Mouse (Mus musculus) limb, embryonic 12.5 days (tissue): ENCODE data around the gene Krt42. TPM values are rescaled to one million over a fixed set of nuclear protein-coding genes. Genes with fewer than 3 reads are reported as not detected.

Source experiments
- ATAC-seq: fragments of 200-750 bp; cut with Nextera tagmentation; 2 replicates; pipeline ENCODE4 v1.8.0; 2017; ENCODE audit warnings: low read depth, moderate TSS enrichment; ENCODE audit not compliant: insufficient number of reproducible peaks, insufficient read depth, low FRiP score, low TSS enrichment
- H3K27ac ChIP-seq: fragments of 300-500 bp; sonication (generic); 2 replicates; pipeline ENCODE4 v1.5.1; 2016; ENCODE audit warnings: mild to moderate bottlenecking, moderate library complexity
- H3K27me3 ChIP-seq: fragments of 300-500 bp; sonication (generic); 2 replicates; pipeline ENCODE4 v1.6.1; 2016; ENCODE audit warnings: mild to moderate bottlenecking, moderate library complexity
- H3K36me3 ChIP-seq: fragments of 300-500 bp; sonication (generic); 2 replicates; pipeline ENCODE4 v1.6.1; 2016; ENCODE audit warnings: mild to moderate bottlenecking, moderate library complexity
- H3K4me1 ChIP-seq: fragments of 300-500 bp; sonication (generic); replicated peaks from 2 replicates; pipeline ENCODE4 v1.6.1; 2016
- H3K4me2 ChIP-seq: fragments of 300-500 bp; sonication (generic); 2 replicates; pipeline ENCODE4 v1.6.1; 2016; ENCODE audit warnings: mild to moderate bottlenecking, moderate library complexity
- H3K4me3 ChIP-seq: fragments of 300-500 bp; sonication (generic); replicated peaks from 2 replicates; pipeline ENCODE4 v1.5.1; 2016; ENCODE audit warnings: mild to moderate bottlenecking
- H3K9ac ChIP-seq: fragments of 300-500 bp; sonication (generic); replicated peaks from 2 replicates; pipeline ENCODE4 v1.6.1; 2016; ENCODE audit warnings: mild to moderate bottlenecking, moderate library complexity
- H3K9me3 ChIP-seq: fragments of 300-500 bp; sonication (generic); 2 replicates; pipeline ENCODE4 v1.6.1; 2016; ENCODE audit warnings: mild to moderate bottlenecking, moderate library complexity
- WGBS: fragments of 180-500 bp; shearing (Covaris S2); methylation state at CpG from one replicate; pipeline ENCODE4 v1.1.7; 2016; 5-methylcytosine and 5-hydroxymethylcytosine counted together
- polyA plus RNA-seq: library from polyadenylated mRNA; unstranded; fragments of >200 nt; fragmentation: Nextera tagmentation; extraction: Ambion mirVana; gene quantifications from 2 replicates; pipeline ENCODE4 v1.2.1, GENCODE M21; 2016

The Krt42 gene
- polyA plus RNA-seq, 1 experiment from 2014 or later, result not detected

- H3K9me3 ChIP-seq, result no peaks in the 10 kb centered on the region
- no peak overlapping the region for H3K4me3 ChIP-seq
- H3K4me1 ChIP-seq, result no peaks in the 10 kb centered on the region
- no peak for ATAC-seq
- WGBS, result 71% methylated on average over 15 of the region's 15 CpGs
- H3K36me3 ChIP-seq, result no peaks in the 10 kb centered on the region
- no peaks in the 10 kb centered on the region for H3K27me3 ChIP-seq
- no peak overlapping the region for H3K4me2 ChIP-seq
- H3K9ac ChIP-seq, result no peak overlapping the region
- H3K27ac ChIP-seq, result no peak overlapping the region
Measured at GRCm38 (mm10) chr11:100277726-100278480, 8.2 kb upstream of the Krt42 start.

GRCm38 (mm10) chr11:100275466-100275865 is 5.8 kb upstream of the Krt42 start:
- Histone ChIP-seq H3K27ac (no peak overlapping the region), H3K9ac (no peak overlapping the region), H3K36me3 (no peaks in the 10 kb centered on the region), H3K9me3 (no peaks in the 10 kb centered on the region), H3K4me2 (no peak overlapping the region), H3K27me3 (peaks cover 5% of the 10 kb centered on the region; the same call in 1 of the 2 replicates), H3K4me1 (no peaks in the 10 kb centered on the region), H3K4me3 (no peak overlapping the region)
- 54% methylated on average over 5 of the region's 5 CpGs for WGBS
- no peak for ATAC-seq

GRCm38 (mm10) chr11:100274719-100275118 is 5.0 kb upstream of the Krt42 start:
- H3K36me3 ChIP-seq, result no peaks in the 10 kb centered on the region
- no peak for ATAC-seq
- H3K4me1 ChIP-seq, result no peaks in the 10 kb centered on the region
- no peaks in the 10 kb centered on the region for H3K9me3 ChIP-seq
- 73% methylated on average over 7 of the region's 7 CpGs for WGBS
- no peak overlapping the region for H3K27ac ChIP-seq
- H3K9ac ChIP-seq, result no peak overlapping the region
- no peak overlapping the region for H3K4me3 ChIP-seq
- no peak overlapping the region for H3K4me2 ChIP-seq
- H3K27me3 ChIP-seq, result peaks cover 5% of the 10 kb centered on the region; the same call in 1 of the 2 replicates

- H3K9me3 ChIP-seq, result no peaks in the 10 kb centered on the region
- H3K36me3 ChIP-seq, result no peaks in the 10 kb centered on the region
- 0 out of 2 replicates have a peak, but pooled peaks cover 4% of the 10 kb centered on the region for H3K4me1 ChIP-seq
- H3K27ac ChIP-seq, result no peak overlapping the region
- no peak for ATAC-seq
- 78% methylated on average over 1 of the region's 1 CpGs for WGBS
- no peak overlapping the region for H3K4me3 ChIP-seq
- no peak overlapping the region for H3K4me2 ChIP-seq
- peaks cover 7% of the 10 kb centered on the region; the same call in 1 of the 2 replicates for H3K27me3 ChIP-seq
- H3K9ac ChIP-seq, result no peak overlapping the region
Measured at GRCm38 (mm10) chr11:100271878-100272277, 2.2 kb upstream of the Krt42 start.

GRCm38 (mm10) chr11:100262058-100262980 is 7.4 kb downstream of the Krt42 start:
- Histone ChIP-seq H3K9me3 (no peaks in the 10 kb centered on the region), H3K36me3 (no peaks in the 10 kb centered on the region), H3K27ac (no peak overlapping the region), H3K4me1 (peaks cover 14% of the 10 kb centered on the region), H3K4me3 (no peak overlapping the region), H3K9ac (no peak overlapping the region), H3K4me2 (no peak overlapping the region), H3K27me3 (peaks cover 14% of the 10 kb centered on the region)
- WGBS, result 21% methylated on average over 13 of the region's 13 CpGs
- ATAC-seq, result peak; percentile 68

GRCm38 (mm10) chr11:100261235-100261605 is 8.5 kb downstream of the Krt42 start:
- Histone ChIP-seq H3K36me3 (no peaks in the 10 kb centered on the region), H3K4me3 (no peak overlapping the region), H3K9me3 (no peaks in the 10 kb centered on the region), H3K4me1 (peaks cover 14% of the 10 kb centered on the region), H3K9ac (no peak overlapping the region), H3K27ac (no peak overlapping the region), H3K27me3 (peaks cover 9% of the 10 kb centered on the region), H3K4me2 (no peak overlapping the region)
- 76% methylated on average over 9 of the region's 9 CpGs for WGBS
- ATAC-seq, result no peak

- H3K4me1 ChIP-seq, result peaks cover 14% of the 10 kb centered on the region
- H3K4me2 ChIP-seq, result no peak within 1 kb of the TSS
- no peak for ATAC-seq
- H3K9me3 ChIP-seq, result no peaks in the 10 kb centered on the region
- WGBS, result 82% methylated on average over 21 of the region's 21 CpGs
- no peak within 1 kb of the TSS for H3K4me3 ChIP-seq
- peaks cover 9% of the 10 kb centered on the region for H3K27me3 ChIP-seq
- no peak within 1 kb of the TSS for H3K9ac ChIP-seq
- no peaks in the 10 kb centered on the region for H3K36me3 ChIP-seq
- H3K27ac ChIP-seq, result no peak within 1 kb of the TSS
Measured at GRCm38 (mm10) chr11:100260514-100261234, 9.0 kb downstream of the Krt42 start, which contains the start of gene Krt17. Gene Krt17 (minus strand): TSS chr11:100261029.

GRCm38 (mm10) chr11:100259079-100259478 is 10.6 kb downstream of the Krt42 start:
- peaks cover 9% of the 10 kb centered on the region for H3K27me3 ChIP-seq
- no peak overlapping the region for H3K4me3 ChIP-seq
- 92% methylated on average over 9 of the region's 9 CpGs for WGBS
- H3K4me1 ChIP-seq, result peaks cover 14% of the 10 kb centered on the region
- H3K27ac ChIP-seq, result no peak overlapping the region
- H3K36me3 ChIP-seq, result no peaks in the 10 kb centered on the region
- H3K9ac ChIP-seq, result no peak overlapping the region
- H3K4me2 ChIP-seq, result no peak overlapping the region
- H3K9me3 ChIP-seq, result no peaks in the 10 kb centered on the region
- ATAC-seq, result no peak

- no peaks in the 10 kb centered on the region for H3K9me3 ChIP-seq
- H3K27me3 ChIP-seq, result peaks cover 9% of the 10 kb centered on the region
- no peaks in the 10 kb centered on the region for H3K36me3 ChIP-seq
- H3K9ac ChIP-seq, result no peak overlapping the region
- 74% methylated on average over 1 of the region's 1 CpGs for WGBS
- no peak overlapping the region for H3K4me2 ChIP-seq
- ATAC-seq, result no peak
- no peak overlapping the region for H3K27ac ChIP-seq
- no peak overlapping the region for H3K4me3 ChIP-seq
- peaks cover 14% of the 10 kb centered on the region for H3K4me1 ChIP-seq
Measured at GRCm38 (mm10) chr11:100257967-100258366, 11.7 kb downstream of the Krt42 start.

- no peak for ATAC-seq
- H3K9ac ChIP-seq, result no peak overlapping the region
- no peaks in the 10 kb centered on the region for H3K36me3 ChIP-seq
- H3K4me1 ChIP-seq, result no peaks in the 10 kb centered on the region
- H3K9me3 ChIP-seq, result no peaks in the 10 kb centered on the region
- H3K27me3 ChIP-seq, result no peaks in the 10 kb centered on the region
- 92% methylated on average over 6 of the region's 6 CpGs for WGBS
- H3K4me2 ChIP-seq, result no peak overlapping the region
- H3K4me3 ChIP-seq, result no peak overlapping the region
- H3K27ac ChIP-seq, result no peak overlapping the region
Measured at GRCm38 (mm10) chr11:100255514-100255913, 14.2 kb downstream of the Krt42 start.
